Mouse (Mus musculus): Measurements from ENCODE around the gene Txndc12. TPM values are rescaled to one million over a fixed set of nuclear protein-coding genes. Genes with fewer than 3 reads are reported as not detected.

Txndc12 gene
- total RNA-seq, 1 experiment from 2014 or later: 60.1 TPM

DNA sequence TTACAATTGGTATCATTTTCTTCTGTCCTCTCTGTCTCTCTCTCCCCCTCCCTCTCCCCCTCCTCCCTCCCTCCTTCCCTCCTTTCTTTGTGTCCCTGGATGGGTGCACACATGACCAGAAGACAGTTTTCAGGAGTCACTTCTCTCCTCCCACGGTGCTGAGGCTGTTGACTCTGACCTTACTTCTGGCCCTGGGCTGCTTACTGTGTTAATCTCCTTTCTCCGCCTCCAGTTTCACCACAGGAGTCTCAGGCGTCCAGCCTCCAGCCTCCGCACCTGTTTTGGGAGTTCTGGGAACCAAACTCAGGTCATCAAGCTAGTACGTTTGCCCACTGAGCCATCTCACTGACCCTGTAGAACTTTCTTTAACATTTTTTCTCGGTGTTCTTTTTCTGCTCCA is 69.7 kb downstream of the Txndc12 start:
- no peak for ATAC-seq (replicated peaks in 1 of 2; ENCODE audit: insufficient read depth in 1 of 2, low FRiP score in 2 of 2, low TSS enrichment in 1 of 2, low read depth in 1 of 2, poor library complexity in 2 of 2, severe bottlenecking in 2 of 2)

DNA sequence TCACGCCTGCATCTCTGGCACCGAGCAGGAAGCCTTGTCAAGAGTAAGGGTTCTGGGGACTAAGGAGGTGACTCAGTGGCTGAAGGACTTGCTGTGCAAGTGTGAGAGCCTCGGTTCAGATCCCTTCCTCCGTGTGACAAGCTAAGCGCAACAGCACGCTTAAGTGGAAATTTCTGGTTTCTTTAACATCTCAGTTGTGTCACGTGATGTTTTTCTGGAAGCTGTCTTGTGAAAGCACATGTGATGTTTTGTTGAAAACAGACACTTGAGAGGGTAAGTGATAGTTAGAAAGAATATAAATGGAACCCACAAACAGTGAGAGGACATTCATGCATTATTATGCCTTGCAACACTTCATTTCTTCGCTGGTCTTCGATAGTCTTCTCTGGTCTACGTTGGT is 70.4 kb downstream of the Txndc12 start:
- no peak for ATAC-seq (replicated peaks in 1 of 2; ENCODE audit: insufficient read depth in 1 of 2, low FRiP score in 2 of 2, low TSS enrichment in 1 of 2, low read depth in 1 of 2, poor library complexity in 2 of 2, severe bottlenecking in 2 of 2)

GRCm38 (mm10) chr4:108905859-108906258 is 71.5 kb downstream of the Txndc12 start:
- no peak for ATAC-seq (replicated peaks in 1 of 2; ENCODE audit: insufficient read depth in 1 of 2, low FRiP score in 2 of 2, low TSS enrichment in 1 of 2, low read depth in 1 of 2, poor library complexity in 2 of 2, severe bottlenecking in 2 of 2)

DNA sequence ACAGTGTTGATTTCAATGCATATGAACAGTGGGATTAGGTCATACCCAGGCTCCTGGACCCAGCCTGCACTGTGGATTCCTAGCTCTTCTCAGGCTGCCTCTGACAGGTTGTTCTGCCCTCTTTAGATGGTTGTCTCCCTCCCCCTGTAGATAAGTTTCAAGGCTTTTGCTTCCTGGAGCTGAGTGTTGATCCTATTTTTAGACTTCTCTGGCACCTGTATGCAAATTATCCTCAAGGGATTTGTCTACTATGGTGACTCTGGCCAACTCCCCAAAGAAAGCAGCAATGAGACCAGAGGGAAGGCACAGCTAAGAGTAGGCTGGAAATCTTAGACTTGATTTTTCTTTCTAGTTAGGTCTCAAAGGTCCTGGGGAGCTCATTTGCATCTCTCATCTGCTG is 73.1 kb downstream of the Txndc12 start:
- no peak for ATAC-seq (replicated peaks in 1 of 2; ENCODE audit: insufficient read depth in 1 of 2, low FRiP score in 2 of 2, low TSS enrichment in 1 of 2, low read depth in 1 of 2, poor library complexity in 2 of 2, severe bottlenecking in 2 of 2)

GRCm38 (mm10) chr4:108909872-108910425 is 75.5 kb downstream of the Txndc12 start:
- no peak for ATAC-seq (replicated peaks in 1 of 2; ENCODE audit: insufficient read depth in 1 of 2, low FRiP score in 2 of 2, low TSS enrichment in 1 of 2, low read depth in 1 of 2, poor library complexity in 2 of 2, severe bottlenecking in 2 of 2)

Other genes with a start within 250 kb of the Txndc12 start
- gene Cc2d1b, start 214.7 kb upstream of the Txndc12 start, total RNA-seq (2017): 40.4 and 46.0 TPM in 2 replicates
- gene 3110021N24Rik, start 115.0 kb upstream of the Txndc12 start, total RNA-seq (2017): not detected in 2 replicates
- 1.9 and 3.2 TPM in 2 replicates for gene Zfyve9, start 53.8 kb upstream of the Txndc12 start, total RNA-seq (2017)
- 86.5 and 89.5 TPM in 2 replicates for gene Btf3l4, start 987 bp upstream of the Txndc12 start, total RNA-seq (2017)
- 32.9 and 35.3 TPM in 2 replicates for gene Kti12, start 13.2 kb downstream of the Txndc12 start, total RNA-seq (2017)
- 0.38 and 2.0 TPM in 2 replicates for gene A730015C16Rik, start 14.0 kb downstream of the Txndc12 start, total RNA-seq (2017)
- not detected in 2 replicates for gene Rab3b, start 44.5 kb downstream of the Txndc12 start, total RNA-seq (2017)
- 69.7 and 153 TPM in 2 replicates for gene Nrd1, start 166.1 kb downstream of the Txndc12 start, total RNA-seq (2017)

All from hematopoietic stem cell, adult 5-6 weeks (primary cell).